Mouse (Mus musculus) intestine, embryonic 14.5 days (tissue): Measurements from ENCODE around the gene Myl9. TPM values are rescaled to one million over a fixed set of nuclear protein-coding genes. Genes with fewer than 3 reads are reported as not detected.
"Not testable (repeated sequence)": the region's sequence is repeated elsewhere in the genome, so short reads cannot be mapped to it uniquely, and the experiment has no call there.

Experiments
- ATAC-seq: fragments of 200-750 bp; cut with Nextera tagmentation; replicated peaks from 2 replicates; pipeline ENCODE4 v1.8.0; 2017; ENCODE audit warnings: low read depth, moderate number of reproducible peaks, moderate TSS enrichment, moderate library complexity; ENCODE audit not compliant: low FRiP score, low TSS enrichment
- DNase-seq: peaks from one replicate; pipeline ENCODE4 v3.0.0-alpha.2; 2018; ENCODE audit warnings: low spot score
- H3K27ac ChIP-seq: fragments of 300-500 bp; sonication (generic); 2 replicates; pipeline ENCODE4 v1.5.1; 2014; ENCODE audit warnings: low read depth, mild to moderate bottlenecking, control low read depth
- H3K27me3 ChIP-seq: fragments of 300-500 bp; sonication (generic); replicated peaks from 2 replicates; pipeline ENCODE4 v1.6.1; 2014; ENCODE audit warnings: low read length, control low read depth; ENCODE audit not compliant: control insufficient read depth, insufficient read depth
- H3K36me3 ChIP-seq: fragments of 300-500 bp; sonication (generic); 2 replicates; pipeline ENCODE4 v1.6.1; 2014; ENCODE audit warnings: low read length, control low read depth; ENCODE audit not compliant: control insufficient read depth, insufficient read depth
- H3K4me1 ChIP-seq: fragments of 300-500 bp; sonication (generic); replicated peaks from 2 replicates; pipeline ENCODE4 v1.6.1; 2014; ENCODE audit warnings: low read length, control low read depth, mixed read lengths; ENCODE audit not compliant: control insufficient read depth, insufficient read depth
- H3K4me2 ChIP-seq: fragments of 300-500 bp; sonication (generic); 2 replicates; pipeline ENCODE4 v1.6.1; 2014; ENCODE audit warnings: low read length
- H3K4me3 ChIP-seq: fragments of 300-500 bp; sonication (generic); 2 replicates; pipeline ENCODE4 v1.5.1; 2014; ENCODE audit warnings: low read depth, low read length, control low read depth, mixed read lengths
- H3K9ac ChIP-seq: fragments of 300-500 bp; sonication (generic); 2 replicates; pipeline ENCODE4 v1.6.1; 2014; ENCODE audit warnings: mild to moderate bottlenecking, low read length
- H3K9me3 ChIP-seq: fragments of 300-500 bp; sonication (generic); 2 replicates; pipeline ENCODE4 v1.6.1; 2016; ENCODE audit warnings: low read length, control low read depth; ENCODE audit not compliant: control insufficient read depth
- WGBS: fragments of 180-500 bp; shearing (Covaris S2); extraction: QIAGEN DNeasy Blood & Tissue Kit; methylation state at CpG from one replicate; pipeline ENCODE4 v1.1.7; 2014; 5-methylcytosine and 5-hydroxymethylcytosine counted together
- polyA plus RNA-seq: library from polyadenylated mRNA; unstranded; fragments of >200 nt; fragmentation: Nextera tagmentation; extraction: Ambion mirVana; gene quantifications from 2 replicates; pipeline ENCODE4 v1.2.1, GENCODE M21; 2014

The Myl9 gene
- polyA plus RNA-seq, 1 experiment from 2014 or later: 1,449 TPM

- Histone ChIP-seq H3K9me3 (no peaks in the 10 kb centered on the region), H3K27ac (0 out of 2 replicates have a peak overlapping the region, but pooled peaks have one; percentile 2), H3K4me1 (peaks cover 9% of the 10 kb centered on the region), H3K36me3 (peaks cover 11% of the 10 kb centered on the region; the same call in 1 of the 2 replicates), H3K27me3 (no peaks in the 10 kb centered on the region), H3K4me3 (no peak overlapping the region), H3K4me2 (no peak overlapping the region), H3K9ac (no peak overlapping the region)
- no peak for ATAC-seq
- DNase-seq: peak; percentile 47
- 38% methylated on average over 7 of the region's 7 CpGs for whole genome bisulfite sequencing
Measured at GRCm38 (mm10) chr2:156784016-156784585, 8.9 kb downstream of the Myl9 start.

GRCm38 (mm10) chr2:156784891-156785290 lies 9.7 kb downstream of the Myl9 start:
- Histone ChIP-seq H3K27me3 (no peaks in the 10 kb centered on the region), H3K4me2 (no peak overlapping the region), H3K4me3 (no peak overlapping the region), H3K4me1 (peaks cover 9% of the 10 kb centered on the region), H3K9me3 (no peaks in the 10 kb centered on the region), H3K9ac (no peak overlapping the region), H3K27ac (no peak overlapping the region), H3K36me3 (peaks cover 6% of the 10 kb centered on the region; the same call in 1 of the 2 replicates)
- ATAC-seq (no peak), DNase-seq (peak; percentile 29)
- WGBS: 84% methylated on average over 2 of the region's 2 CpGs

GRCm38 (mm10) chr2:156786369-156786768 lies 11.1 kb downstream of the Myl9 start:
- not testable (repeated sequence) for H3K9me3 ChIP-seq, H3K4me1 ChIP-seq, H3K9ac ChIP-seq, DNase-seq, H3K4me3 ChIP-seq, H3K36me3 ChIP-seq, H3K27ac ChIP-seq, H3K4me2 ChIP-seq, ATAC-seq, H3K27me3 ChIP-seq

GRCm38 (mm10) chr2:156787090-156787775 lies 12.0 kb downstream of the Myl9 start:
- Histone ChIP-seq H3K36me3 (no peaks in the 10 kb centered on the region), H3K4me3 (no peak overlapping the region), H3K4me2 (no peak overlapping the region), H3K9me3 (peaks cover 6% of the 10 kb centered on the region; the same call in 1 of the 2 replicates), H3K27ac (no peak overlapping the region), H3K4me1 (no peaks in the 10 kb centered on the region), H3K27me3 (no peaks in the 10 kb centered on the region), H3K9ac (no peak overlapping the region)
- ATAC-seq: no peak
- no peak for DNase-seq
- 87% methylated on average over 5 of the region's 5 CpGs for WGBS

GRCm38 (mm10) chr2:156787776-156788105 lies 12.5 kb downstream of the Myl9 start:
- ATAC-seq (no peak), DNase-seq (no peak)
- 43% methylated on average over 3 of the region's 3 CpGs for WGBS

GRCm38 (mm10) chr2:156788836-156789235 lies 13.6 kb downstream of the Myl9 start:
- Histone ChIP-seq H3K27me3 (no peaks in the 10 kb centered on the region), H3K36me3 (no peaks in the 10 kb centered on the region), H3K27ac (no peak overlapping the region), H3K9me3 (peaks cover 6% of the 10 kb centered on the region; the same call in 1 of the 2 replicates), H3K4me3 (no peak overlapping the region), H3K9ac (no peak overlapping the region), H3K4me1 (no peaks in the 10 kb centered on the region), H3K4me2 (no peak overlapping the region)
- WGBS: 53% methylated on average over 1 of the region's 1 CpGs
- DNase-seq (no peak), ATAC-seq (no peak)

More at GRCm38 (mm10) chr2:156787776-156788105, 12.5 kb downstream of the Myl9 start:
- Histone ChIP-seq H3K4me2 (no peak overlapping the region), H3K9ac (no peak overlapping the region), H3K4me1 (no peaks in the 10 kb centered on the region), H3K27me3 (no peaks in the 10 kb centered on the region), H3K4me3 (no peak overlapping the region), H3K36me3 (no peaks in the 10 kb centered on the region), H3K9me3 (peaks cover 6% of the 10 kb centered on the region; the same call in 1 of the 2 replicates), H3K27ac (no peak overlapping the region)

GRCm38 (mm10) chr2:156798516-156798915 lies 23.3 kb downstream of the Myl9 start:
- H3K4me2 ChIP-seq: no peak overlapping the region
- H3K27ac ChIP-seq: no peak overlapping the region
- H3K9me3 ChIP-seq: no peaks in the 10 kb centered on the region
- no peaks in the 10 kb centered on the region for H3K27me3 ChIP-seq
- H3K4me1 ChIP-seq: no peaks in the 10 kb centered on the region
- ATAC-seq: no peak
- DNase-seq: no peak
- H3K9ac ChIP-seq: no peak overlapping the region
- H3K4me3 ChIP-seq: no peak overlapping the region
- H3K36me3 ChIP-seq: no peaks in the 10 kb centered on the region
- 86% methylated on average over 1 of the region's 1 CpGs for WGBS

- ATAC-seq (no peak), DNase-seq (no peak)
- WGBS: 79% methylated on average over 4 of the region's 4 CpGs
- Histone ChIP-seq H3K36me3 (no peaks in the 10 kb centered on the region), H3K27ac (no peak overlapping the region), H3K4me1 (no peaks in the 10 kb centered on the region), H3K9me3 (no peaks in the 10 kb centered on the region), H3K27me3 (no peaks in the 10 kb centered on the region), H3K9ac (no peak overlapping the region), H3K4me3 (no peak overlapping the region), H3K4me2 (no peak overlapping the region)
Measured at GRCm38 (mm10) chr2:156801045-156801444, 25.8 kb downstream of the Myl9 start.

GRCm38 (mm10) chr2:156802116-156802515 lies 26.9 kb downstream of the Myl9 start:
- H3K4me2 ChIP-seq, H3K4me3 ChIP-seq, H3K27ac ChIP-seq, H3K4me1 ChIP-seq, H3K9me3 ChIP-seq, H3K27me3 ChIP-seq, H3K36me3 ChIP-seq, ATAC-seq, DNase-seq, H3K9ac ChIP-seq: not testable (repeated sequence)
- WGBS: 47% methylated on average over 9 of the region's 9 CpGs
